Mouse (Mus musculus) cortical plate, adult 2 months (tissue): ENCODE data around the gene Hoxd1.

Source experiments
- CTCF ChIP-seq: fragments of 200-500 bp; IDR thresholded peaks from 2 replicates; pipeline ENCODE4 v1.5.1; 2011; ENCODE audit warnings: mild to moderate bottlenecking, control low read depth, low read length; ENCODE audit not compliant: insufficient read depth; ENCODE audit errors: extremely low read depth
- POLR2A ChIP-seq: fragments of 200-500 bp; IDR thresholded peaks from 2 replicates; pipeline ENCODE4 v1.6.1; 2011; ENCODE audit warnings: mild to moderate bottlenecking, low read length, control low read depth; ENCODE audit not compliant: insufficient read depth; ENCODE audit errors: extremely low read depth

- TF ChIP-seq POLR2A = no peak
- TF ChIP-seq CTCF = no peak
These were observed 48.5 kb upstream of the Hoxd1 start for GRCm38 (mm10) chr2:74714156-74714789.
